Mouse (Mus musculus) hindbrain, embryonic 15.5 days (tissue): ENCODE measurements around the gene Gm10324. TPM values are rescaled to one million over a fixed set of nuclear protein-coding genes. Genes with fewer than 3 reads are reported as not detected.
"Not testable (repeated sequence)": the region's sequence is repeated elsewhere in the genome, so short reads cannot be mapped to it uniquely, and the experiment has no call there.

Source experiments
- ATAC-seq: fragments of 200-750 bp; cut with Nextera tagmentation; 2 replicates; pipeline ENCODE4 v1.8.0; 2017; ENCODE audit warnings: low read depth, moderate number of reproducible peaks, moderate TSS enrichment; ENCODE audit not compliant: low FRiP score
- H3K27ac ChIP-seq: fragments of 300-500 bp; sonication (generic); replicated peaks from 2 replicates; pipeline ENCODE4 v1.5.1; 2015; ENCODE audit warnings: mild to moderate bottlenecking, inconsistent platforms
- H3K27me3 ChIP-seq: fragments of 300-500 bp; sonication (generic); 2 replicates; pipeline ENCODE4 v1.6.1; 2015; ENCODE audit warnings: control low read depth, inconsistent platforms
- H3K36me3 ChIP-seq: fragments of 300-500 bp; sonication (generic); 2 replicates; pipeline ENCODE4 v1.6.1; 2015; ENCODE audit warnings: control low read depth, inconsistent platforms
- H3K4me1 ChIP-seq: fragments of 300-500 bp; sonication (generic); replicated peaks from 2 replicates; pipeline ENCODE4 v1.6.1; 2015; ENCODE audit warnings: control low read depth, inconsistent platforms
- H3K4me2 ChIP-seq: fragments of 300-500 bp; sonication (generic); 2 replicates; pipeline ENCODE4 v1.6.1; 2015; ENCODE audit warnings: moderate library complexity, mild to moderate bottlenecking, inconsistent platforms
- H3K4me3 ChIP-seq: fragments of 300-500 bp; sonication (generic); 2 replicates; pipeline ENCODE4 v1.5.1; 2015; ENCODE audit warnings: mild to moderate bottlenecking, inconsistent platforms
- H3K9ac ChIP-seq: fragments of 300-500 bp; sonication (generic); 2 replicates; pipeline ENCODE4 v1.6.1; 2015; ENCODE audit warnings: inconsistent platforms
- H3K9me3 ChIP-seq: fragments of 300-500 bp; sonication (generic); 2 replicates; pipeline ENCODE4 v1.6.1; 2016; ENCODE audit warnings: control low read depth, inconsistent platforms
- WGBS: fragments of 180-500 bp; shearing (Covaris S2); methylation state at CpG from one replicate; pipeline ENCODE4 v1.1.7; 2015; 5-methylcytosine and 5-hydroxymethylcytosine counted together
- polyA plus RNA-seq: library from polyadenylated mRNA; unstranded; fragments of >200 nt; fragmentation: Nextera tagmentation; extraction: Ambion mirVana; gene quantifications from 2 replicates; pipeline ENCODE4 v1.2.1, GENCODE M21; 2015

Gm10324 gene
- polyA plus RNA-seq, result not detected in 2 replicates

DNA sequence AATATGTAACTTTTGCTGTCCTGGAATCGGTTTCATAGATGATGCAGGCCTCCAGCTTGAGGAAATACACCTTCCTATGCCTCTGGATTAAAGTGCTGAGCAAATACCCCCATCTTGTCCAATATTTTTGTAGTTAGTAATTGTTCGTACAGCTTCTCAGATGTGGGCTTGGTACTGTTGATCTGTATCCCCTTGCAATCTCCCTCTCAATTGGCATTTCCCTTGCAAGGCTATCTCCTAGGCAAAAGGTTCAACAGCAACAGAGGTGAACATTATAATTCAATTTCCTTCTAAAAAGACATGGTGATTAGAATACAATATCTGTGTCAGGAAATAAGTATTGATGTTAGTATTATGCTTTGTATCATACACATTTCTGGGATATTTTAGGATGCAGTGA lies at the start of gene Gm10324:
Gene Gm10324, plus strand, starts transcription at position 301 of the 400 bp plus-strand sequence.
- not testable (repeated sequence) for H3K27ac ChIP-seq, H3K27me3 ChIP-seq, H3K36me3 ChIP-seq, H3K4me2 ChIP-seq, H3K4me1 ChIP-seq, H3K9me3 ChIP-seq, H3K9ac ChIP-seq, ATAC-seq, H3K4me3 ChIP-seq
- WGBS, result no CpG with 5 or more reads among the region's 2 CpGs

Other genes with a start within 250 kb of the Gm10324 start
- not detected in 2 replicates for gene Gm10772, start 108.0 kb downstream of the Gm10324 start, polyA plus RNA-seq